Mouse (Mus musculus) bone marrow, adult 2 months (tissue): ENCODE data around the gene Timp3. TPM values are rescaled to one million over a fixed set of nuclear protein-coding genes. Genes with fewer than 3 reads are reported as not detected.

Experiments
- H3K27ac ChIP-seq: fragments of 200-500 bp; 2 replicates; pipeline ENCODE4 v1.5.1; 2012; ENCODE audit warnings: low read depth, mild to moderate bottlenecking, control low read depth, inconsistent platforms, low read length; ENCODE audit not compliant: control insufficient read depth, poor library complexity, insufficient read depth
- H3K4me1 ChIP-seq: fragments of 200-500 bp; 2 replicates; pipeline ENCODE4 v1.6.1; 2011; ENCODE audit warnings: low read length; ENCODE audit not compliant: control insufficient read depth, insufficient read depth
- H3K4me3 ChIP-seq: fragments of 200-500 bp; replicated peaks from 2 replicates; pipeline ENCODE3; 2011; ENCODE audit warnings: mild to moderate bottlenecking, low read depth, low read length, control low read depth; ENCODE audit not compliant: control insufficient read depth
- CTCF ChIP-seq: fragments of 200-500 bp; IDR thresholded peaks from 2 replicates; pipeline ENCODE4 v1.5.1; 2011; ENCODE audit warnings: low read length, control low read depth; ENCODE audit not compliant: control insufficient read depth, insufficient read depth
- POLR2A ChIP-seq: fragments of 200-500 bp; IDR thresholded peaks from 2 replicates; pipeline ENCODE4 v1.6.1; 2011; ENCODE audit warnings: low read depth, mild to moderate bottlenecking, control low read depth, low read length, borderline replicate concordance; ENCODE audit not compliant: control insufficient read depth
- WGBS: fragments of 180-500 bp; shearing (Covaris S2); methylation state at CpG from one replicate; pipeline ENCODE4 v1.1.7; 2018; 5-methylcytosine and 5-hydroxymethylcytosine counted together
- polyA plus RNA-seq: library from polyadenylated mRNA; stranded (reverse); fragments of >200 nt; gene quantifications from 2 replicates; pipeline ENCODE4 v1.2.4, GENCODE M21; 2011; ENCODE audit warnings: low replicate concordance; ENCODE audit not compliant: missing spikeins, insufficient read depth, insufficient read length

Timp3 gene
- polyA plus RNA-seq, 1 experiment: 32.5 TPM

DNA sequence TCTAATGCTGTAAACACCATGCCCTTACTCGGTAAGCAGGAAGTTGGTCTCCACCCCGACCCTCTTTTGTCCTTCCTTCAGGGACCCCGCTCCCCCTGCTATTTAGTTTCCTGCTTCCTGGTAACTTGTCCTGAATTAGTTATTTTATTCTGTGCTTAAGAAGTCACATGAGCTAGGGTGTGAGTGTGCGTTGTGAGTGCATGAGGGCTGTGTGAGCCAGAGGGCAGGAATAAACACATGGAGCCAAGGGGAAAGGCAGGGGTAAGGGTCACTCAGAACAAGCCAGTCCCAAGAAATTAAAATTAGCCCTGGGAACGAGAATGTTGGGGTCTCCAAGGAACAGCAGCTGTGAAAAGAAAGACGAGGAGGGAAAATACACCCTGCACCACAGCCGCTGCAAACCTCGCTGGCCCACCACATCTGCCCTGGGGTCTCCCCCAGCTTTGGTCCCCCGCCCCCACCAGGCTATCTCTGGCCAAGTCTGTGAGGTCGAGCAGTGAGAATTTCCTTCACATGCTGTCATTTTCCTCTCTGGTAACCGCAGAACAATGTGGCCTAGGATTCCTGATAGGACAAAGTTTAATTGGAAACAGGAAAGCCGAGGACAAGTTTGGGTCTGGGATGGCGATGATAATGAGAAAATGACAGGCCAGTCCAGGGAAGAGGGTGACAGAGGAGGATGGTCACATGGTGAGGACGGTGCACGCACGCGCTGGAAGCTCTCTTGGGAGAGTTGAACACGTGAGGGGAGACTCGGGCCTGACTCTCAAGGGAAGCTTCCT, 26.6 kb upstream of the Timp3 start:
- TF ChIP-seq CTCF (no peak), POLR2A (no peak)
- Histone ChIP-seq H3K27ac (no peak overlapping the region), H3K4me1 (no peaks in the 10 kb centered on the region), H3K4me3 (no peak overlapping the region)
- 49% methylated on average over 19 of the region's 19 CpGs for WGBS

DNA sequence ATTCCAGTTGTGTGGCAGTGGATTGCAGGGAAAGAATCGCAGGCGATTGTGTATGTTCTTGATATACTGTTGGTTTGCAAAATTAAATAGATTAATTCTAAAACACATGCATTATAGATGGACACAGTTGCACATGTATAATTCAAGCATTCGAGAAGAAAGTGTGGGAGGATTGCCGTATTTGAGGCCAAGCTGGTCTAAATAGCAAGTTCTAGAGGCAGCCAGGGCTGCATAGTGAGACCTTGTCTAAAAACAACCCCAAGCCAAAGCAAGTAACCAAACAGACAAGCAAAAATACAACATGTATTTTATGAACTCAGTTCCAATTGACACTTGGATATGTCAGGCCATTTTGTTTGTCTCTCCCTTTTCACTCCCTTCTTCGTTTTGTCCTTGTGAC, 24.6 kb upstream of the Timp3 start:
- Histone ChIP-seq H3K27ac (no peak overlapping the region), H3K4me3 (no peak overlapping the region), H3K4me1 (no peaks in the 10 kb centered on the region)
- no peak for TF ChIP-seq CTCF
- TF ChIP-seq POLR2A: no peak
- WGBS: 78% methylated on average over 5 of the region's 5 CpGs

DNA sequence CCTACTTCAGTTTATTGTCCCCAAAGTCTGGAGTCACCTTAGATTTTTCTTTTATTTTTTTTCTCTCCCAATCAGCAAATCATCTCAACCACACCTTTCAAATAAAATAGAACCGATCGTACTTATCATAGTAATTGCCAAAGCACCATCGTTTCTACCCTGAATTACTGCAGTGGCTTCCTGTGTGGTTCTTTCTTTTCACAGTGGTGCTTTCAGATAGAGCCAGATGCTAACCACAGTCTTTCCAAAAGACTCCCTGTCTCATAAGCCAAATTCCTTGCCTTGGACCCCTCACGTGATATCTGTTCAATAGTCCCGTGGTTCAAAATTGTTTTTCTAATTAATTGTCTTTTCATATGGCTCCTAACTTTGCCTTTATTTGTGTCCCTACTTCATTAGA, 22.8 kb upstream of the Timp3 start:
- TF ChIP-seq CTCF (no peak), POLR2A (no peak)
- H3K4me1 ChIP-seq: no peaks in the 10 kb centered on the region; the same call in 1 of the 2 replicates
- WGBS: 3% methylated on average over 5 of the region's 5 CpGs
- no peak overlapping the region for H3K27ac ChIP-seq
- no peak overlapping the region for H3K4me3 ChIP-seq

- 74% methylated on average over 2 of the region's 2 CpGs for WGBS
- H3K4me3 ChIP-seq: no peak overlapping the region
- H3K4me1 ChIP-seq: no peaks in the 10 kb centered on the region; the same call in 1 of the 2 replicates
- no peak overlapping the region for H3K27ac ChIP-seq
- TF ChIP-seq CTCF: no peak
- TF ChIP-seq POLR2A: no peak
Observed at GRCm38 (mm10) chr10:86278481-86278880, 21.7 kb upstream of the Timp3 start.

- 30% methylated on average over 7 of the region's 7 CpGs for WGBS
- no peak for TF ChIP-seq CTCF
- TF ChIP-seq POLR2A: no peak
- H3K4me3 ChIP-seq: no peak overlapping the region
- H3K27ac ChIP-seq: no peak overlapping the region
- H3K4me1 ChIP-seq: no peaks in the 10 kb centered on the region; the same call in 1 of the 2 replicates
Observed at GRCm38 (mm10) chr10:86279579-86280168, 20.5 kb upstream of the Timp3 start.

GRCm38 (mm10) chr10:86281238-86281637, 18.9 kb upstream of the Timp3 start:
- H3K27ac ChIP-seq: no peak overlapping the region
- H3K4me3 ChIP-seq: no peak overlapping the region
- TF ChIP-seq CTCF (no peak), POLR2A (no peak)
- WGBS: 84% methylated on average over 8 of the region's 8 CpGs
- H3K4me1 ChIP-seq: no peaks in the 10 kb centered on the region; the same call in 1 of the 2 replicates

GRCm38 (mm10) chr10:86286508-86286907, 13.7 kb upstream of the Timp3 start:
- Histone ChIP-seq H3K4me1 (no peaks in the 10 kb centered on the region), H3K27ac (no peak overlapping the region), H3K4me3 (no peak overlapping the region)
- 88% methylated on average over 7 of the region's 7 CpGs for WGBS
- no peak for TF ChIP-seq CTCF
- no peak for TF ChIP-seq POLR2A

- WGBS: 76% methylated on average over 8 of the region's 8 CpGs
- no peak overlapping the region for H3K27ac ChIP-seq
- TF ChIP-seq CTCF (no peak), POLR2A (no peak)
Observed at GRCm38 (mm10) chr10:86290109-86290771, 9.9 kb upstream of the Timp3 start.

More at GRCm38 (mm10) chr10:86290109-86290771, 9.9 kb upstream of the Timp3 start:
- Histone ChIP-seq H3K4me1 (no peaks in the 10 kb centered on the region), H3K4me3 (no peak overlapping the region)
